Mouse (Mus musculus) CD4-positive, CD25-positive, alpha-beta regulatory T cell, adult 2 months (primary cell): Measurements from ENCODE around the gene Cyba.
A peak's percentile ranks its signal among the peaks of the same experiment; 100 is the strongest.

ENCODE experiments used
- DNase-seq: peaks from one replicate; pipeline ENCODE4 v3.0.0-alpha.2; 2012; ENCODE audit warnings: low read depth, low spot score

The Cyba gene

GRCm38 (mm10) chr8:122423659-122424058, 9.1 kb downstream of the Cyba start:
- no peak for DNase-seq

GRCm38 (mm10) chr8:122423217-122423616, 9.5 kb downstream of the Cyba start:
- DNase-seq: no peak

GRCm38 (mm10) chr8:122421376-122422070, 11.2 kb downstream of the Cyba start, which contains the start of gene Il17c:
Gene Il17c, plus strand, starts transcription at chr8:122422020.
- no peak for DNase-seq

- no peak for DNase-seq
Measured at GRCm38 (mm10) chr8:122419881-122420555, 12.7 kb downstream of the Cyba start.

GRCm38 (mm10) chr8:122415554-122415953, 17.2 kb downstream of the Cyba start:
- DNase-seq: no peak

- no peak for DNase-seq
Measured at GRCm38 (mm10) chr8:122414311-122414710, 18.4 kb downstream of the Cyba start.

GRCm38 (mm10) chr8:122407678-122408077, 25.1 kb downstream of the Cyba start:
- DNase-seq: no peak

- no peak for DNase-seq
Measured at GRCm38 (mm10) chr8:122405146-122405805, 27.5 kb downstream of the Cyba start.

- no peak for DNase-seq
Measured at GRCm38 (mm10) chr8:122398186-122398585, 34.5 kb downstream of the Cyba start.

- DNase-seq: no peak
Measured at GRCm38 (mm10) chr8:122395291-122395690, 37.4 kb downstream of the Cyba start.

- DNase-seq: no peak
Measured at GRCm38 (mm10) chr8:122393717-122394116, 39.0 kb downstream of the Cyba start.

- DNase-seq: no peak
Measured at GRCm38 (mm10) chr8:122390758-122391157, 42.0 kb downstream of the Cyba start.

GRCm38 (mm10) chr8:122389357-122389756, 43.4 kb downstream of the Cyba start:
- peak; percentile 19 for DNase-seq

GRCm38 (mm10) chr8:122383039-122383438, 49.7 kb downstream of the Cyba start:
- DNase-seq: no peak

GRCm38 (mm10) chr8:122376365-122377231, 56.1 kb downstream of the Cyba start, which contains the start of gene Zc3h18:
Gene Zc3h18, plus strand, starts transcription at chr8:122376609.
- peak; percentile 100 for DNase-seq

GRCm38 (mm10) chr8:122375751-122376364, 56.9 kb downstream of the Cyba start:
- DNase-seq: peak; percentile 11

GRCm38 (mm10) chr8:122375320-122375719, 57.4 kb downstream of the Cyba start:
- DNase-seq: peak; percentile 10
